Mouse (Mus musculus): ENCODE results near the gene Phc2. TPM values are rescaled to one million over a fixed set of nuclear protein-coding genes. Genes with fewer than 3 reads are reported as not detected.

The Phc2 gene
- total and polyA plus RNA-seq, 3 experiments = 34.3 to 46.3 (median 39.7) TPM

GRCm38 (mm10) chr4:128700543-128700942, 46.0 kb downstream of the Phc2 start:
- no peak overlapping the region for H3K27ac ChIP-seq
- H3K9ac ChIP-seq (ENCODE audit: low read depth, low read length) = no peak overlapping the region
- no peaks in the 10 kb centered on the region for H3K36me3 ChIP-seq (ENCODE audit: control insufficient read depth, insufficient read depth, low read length)
- TF ChIP-seq EP300 (IDR thresholded peaks at IDR 0.05; ENCODE audit: insufficient read depth, low read depth, low read length) = no peak
- TF ChIP-seq CTCF (IDR thresholded peaks at IDR 0.05) = no peak
- TF ChIP-seq POLR2A (IDR thresholded peaks at IDR 0.05; ENCODE audit: insufficient read depth, low read depth, low read length) = no peak
- 63% methylated on average over 2 of the region's 2 CpGs for WGBS
- intact Hi-C loops (cut with DNase I) = loop anchor here (5.0 kb wide), 1 partner anchor 83 kb away; the partner anchor contains the start of gene Tlr12
- no peak overlapping the region for H3K4me3 ChIP-seq
- DNase-seq = no peak
- peaks cover 10% of the 10 kb centered on the region for H3K4me1 ChIP-seq (ENCODE audit: control insufficient read depth, insufficient read depth, low read length)
- no peaks in the 10 kb centered on the region for H3K27me3 ChIP-seq (ENCODE audit: control insufficient read depth, insufficient read depth, low read length)
- no peaks in the 10 kb centered on the region for H3K79me2 ChIP-seq (replicated peaks; ENCODE audit: control insufficient read depth, insufficient read depth, low read length)

- Histone ChIP-seq H3K79me2 (replicated peaks; ENCODE audit: control insufficient read depth, insufficient read depth, low read length) (no peaks in the 10 kb centered on the region), H3K4me3 (no peak overlapping the region), H3K27ac (no peak overlapping the region), H3K27me3 (ENCODE audit: control insufficient read depth, insufficient read depth, low read length) (no peaks in the 10 kb centered on the region), H3K4me1 (ENCODE audit: control insufficient read depth, insufficient read depth, low read length) (peaks cover 1% of the 10 kb centered on the region; the same call in 1 of the 2 replicates), H3K36me3 (ENCODE audit: control insufficient read depth, insufficient read depth, low read length) (no peaks in the 10 kb centered on the region), H3K9ac (ENCODE audit: low read depth, low read length) (no peak overlapping the region)
- DNase-seq = no peak
- intact Hi-C loops (cut with DNase I) = no loop called here
- WGBS = 84% methylated on average over 15 of the region's 15 CpGs
- TF ChIP-seq POLR2A (IDR thresholded peaks at IDR 0.05; ENCODE audit: insufficient read depth, low read depth, low read length) (no peak), CTCF (IDR thresholded peaks at IDR 0.05) (no peak)
Measured at GRCm38 (mm10) chr4:128705138-128705720, 50.7 kb downstream of the Phc2 start.

GRCm38 (mm10) chr4:128706626-128707025, 52.1 kb downstream of the Phc2 start:
- WGBS = 3% methylated on average over 9 of the region's 9 CpGs
- Histone ChIP-seq H3K36me3 (ENCODE audit: control insufficient read depth, insufficient read depth, low read length) (no peaks in the 10 kb centered on the region), H3K27me3 (ENCODE audit: control insufficient read depth, insufficient read depth, low read length) (no peaks in the 10 kb centered on the region), H3K4me3 (no peak overlapping the region), H3K9ac (ENCODE audit: low read depth, low read length) (no peak overlapping the region), H3K4me1 (ENCODE audit: control insufficient read depth, insufficient read depth, low read length) (peaks cover 1% of the 10 kb centered on the region; the same call in 1 of the 2 replicates), H3K79me2 (replicated peaks; ENCODE audit: control insufficient read depth, insufficient read depth, low read length) (no peaks in the 10 kb centered on the region), H3K27ac (no peak overlapping the region)
- DNase-seq = peak in 1 of 2 experiments; percentile 53
- 0 out of 2 replicates have a peak, but pooled peaks have one; percentile 11 for TF ChIP-seq EP300 (IDR thresholded peaks at IDR 0.05; ENCODE audit: insufficient read depth, low read depth, low read length)
- TF ChIP-seq POLR2A (IDR thresholded peaks at IDR 0.05; ENCODE audit: insufficient read depth, low read depth, low read length) = no peak
- peak; percentile 48 for TF ChIP-seq CTCF (IDR thresholded peaks at IDR 0.05)
- intact Hi-C loops (cut with DNase I) = no loop called here

- Histone ChIP-seq H3K9ac (ENCODE audit: low read depth, low read length) (no peak overlapping the region), H3K27ac (no peak overlapping the region), H3K27me3 (ENCODE audit: control insufficient read depth, insufficient read depth, low read length) (no peaks in the 10 kb centered on the region), H3K79me2 (replicated peaks; ENCODE audit: control insufficient read depth, insufficient read depth, low read length) (no peaks in the 10 kb centered on the region), H3K4me1 (ENCODE audit: control insufficient read depth, insufficient read depth, low read length) (peaks cover 1% of the 10 kb centered on the region; the same call in 1 of the 2 replicates), H3K4me3 (no peak overlapping the region), H3K36me3 (ENCODE audit: control insufficient read depth, insufficient read depth, low read length) (no peaks in the 10 kb centered on the region)
- 68% methylated on average over 4 of the region's 4 CpGs for WGBS
- intact Hi-C loops (cut with DNase I) = no loop called here
- no peak for DNase-seq
- no peak for TF ChIP-seq EP300 (IDR thresholded peaks at IDR 0.05; ENCODE audit: insufficient read depth, low read depth, low read length)
- no peak for TF ChIP-seq CTCF (IDR thresholded peaks at IDR 0.05)
- no peak for TF ChIP-seq POLR2A (IDR thresholded peaks at IDR 0.05; ENCODE audit: insufficient read depth, low read depth, low read length)
Measured at GRCm38 (mm10) chr4:128707384-128707783, 52.9 kb downstream of the Phc2 start.

GRCm38 (mm10) chr4:128709061-128709780, 54.7 kb downstream of the Phc2 start:
- intact Hi-C loops (cut with DNase I) = no loop called here
- Histone ChIP-seq H3K36me3 (ENCODE audit: control insufficient read depth, insufficient read depth, low read length) (no peaks in the 10 kb centered on the region), H3K79me2 (replicated peaks; ENCODE audit: control insufficient read depth, insufficient read depth, low read length) (no peaks in the 10 kb centered on the region), H3K4me1 (ENCODE audit: control insufficient read depth, insufficient read depth, low read length) (peaks cover 1% of the 10 kb centered on the region; the same call in 1 of the 2 replicates), H3K27me3 (ENCODE audit: control insufficient read depth, insufficient read depth, low read length) (no peaks in the 10 kb centered on the region), H3K4me3 (no peak overlapping the region), H3K9ac (ENCODE audit: low read depth, low read length) (no peak overlapping the region), H3K27ac (no peak overlapping the region)
- no peak for TF ChIP-seq EP300 (IDR thresholded peaks at IDR 0.05; ENCODE audit: insufficient read depth, low read depth, low read length)
- DNase-seq = no peak
- WGBS = 60% methylated on average over 15 of the region's 15 CpGs

GRCm38 (mm10) chr4:128709781-128710166, 55.3 kb downstream of the Phc2 start:
- Histone ChIP-seq H3K27me3 (ENCODE audit: control insufficient read depth, insufficient read depth, low read length) (no peaks in the 10 kb centered on the region), H3K4me3 (no peak overlapping the region), H3K79me2 (replicated peaks; ENCODE audit: control insufficient read depth, insufficient read depth, low read length) (no peaks in the 10 kb centered on the region), H3K36me3 (ENCODE audit: control insufficient read depth, insufficient read depth, low read length) (no peaks in the 10 kb centered on the region), H3K4me1 (ENCODE audit: control insufficient read depth, insufficient read depth, low read length) (peaks cover 1% of the 10 kb centered on the region; the same call in 1 of the 2 replicates), H3K9ac (ENCODE audit: low read depth, low read length) (no peak overlapping the region), H3K27ac (no peak overlapping the region)
- WGBS = 89% methylated on average over 12 of the region's 12 CpGs
- TF ChIP-seq CTCF (IDR thresholded peaks at IDR 0.05) (no peak), EP300 (IDR thresholded peaks at IDR 0.05; ENCODE audit: insufficient read depth, low read depth, low read length) (no peak), POLR2A (IDR thresholded peaks at IDR 0.05; ENCODE audit: insufficient read depth, low read depth, low read length) (no peak)
- no peak for DNase-seq
- intact Hi-C loops (cut with DNase I) = loop anchor here (10.0 kb wide), 1 partner anchor 375 kb away; no protein-coding TSS in a partner anchor
